Mouse (Mus musculus) granulocyte monocyte progenitor cell, adult 5-6 weeks (primary cell): Measurements from ENCODE around the gene Ost4. TPM values are rescaled to one million over a fixed set of nuclear protein-coding genes. Genes with fewer than 3 reads are reported as not detected.
A peak's percentile ranks its signal among the peaks of the same experiment; 100 is the strongest.
"Not testable (repeated sequence)": the region's sequence is repeated elsewhere in the genome, so short reads cannot be mapped to it uniquely, and the experiment has no call there.

Experiments
- ATAC-seq: replicated peaks from 2 replicates; pipeline ENCODE4 v1.8.0; 2016; ENCODE audit warnings: mild to moderate bottlenecking, moderate TSS enrichment, inconsistent platforms; ENCODE audit not compliant: poor library complexity, severe bottlenecking
- total RNA-seq, 2 experiments: library from RNA; stranded (forward) in 1 of 2; stranded (reverse) in 1 of 2; fragments of 200-712, 200-1000 nt in 1 of 2; fragments of >200 nt in 1 of 2; fragmentation: Nextera tagmentation in 1 of 2; gene quantifications; 2 replicates each; pipeline ENCODE4 v1.2.3; 2014 to 2017

The Ost4 gene
- total RNA-seq, 2 experiments from 2014 or later, result 325 to 454 TPM

GRCm38 (mm10) chr5:30909300-30909659 is 1.7 kb upstream of the Ost4 start:
- no peak for ATAC-seq

- ATAC-seq, result no peak
Measured at GRCm38 (mm10) chr5:30908426-30909299, 1.1 kb upstream of the Ost4 start.

GRCm38 (mm10) chr5:30901860-30902259 is 5.7 kb downstream of the Ost4 start:
- ATAC-seq, result no peak

GRCm38 (mm10) chr5:30890375-30890774 is 17.2 kb downstream of the Ost4 start:
- no peak for ATAC-seq

GRCm38 (mm10) chr5:30889088-30889754 is 18.4 kb downstream of the Ost4 start:
- peak; percentile 4 for ATAC-seq

GRCm38 (mm10) chr5:30888337-30889087 is 19.1 kb downstream of the Ost4 start, which contains the start of gene Agbl5:
Gene Agbl5, plus strand, starts transcription at chr5:30888694.
- peak; percentile 60 for ATAC-seq

- peak; percentile 65 for ATAC-seq
Measured at GRCm38 (mm10) chr5:30887858-30888336, 19.7 kb downstream of the Ost4 start.

GRCm38 (mm10) chr5:30887331-30887761 is 20.2 kb downstream of the Ost4 start:
- ATAC-seq, result peak; percentile 68

GRCm38 (mm10) chr5:30886731-30887130 is 20.9 kb downstream of the Ost4 start:
- ATAC-seq, result no peak

- ATAC-seq, result no peak
Measured at GRCm38 (mm10) chr5:30886209-30886608, 21.4 kb downstream of the Ost4 start.

GRCm38 (mm10) chr5:30881839-30882238 is 25.7 kb downstream of the Ost4 start:
- ATAC-seq, result not testable (repeated sequence)

GRCm38 (mm10) chr5:30879347-30879943 is 28.1 kb downstream of the Ost4 start:
- no peak for ATAC-seq

- no peak for ATAC-seq
Measured at GRCm38 (mm10) chr5:30878616-30879015, 29.0 kb downstream of the Ost4 start.

GRCm38 (mm10) chr5:30874365-30874764 is 33.2 kb downstream of the Ost4 start:
- no peak for ATAC-seq

- no peak for ATAC-seq
Measured at GRCm38 (mm10) chr5:30872574-30872973, 35.0 kb downstream of the Ost4 start.

GRCm38 (mm10) chr5:30870131-30870406 is 37.5 kb downstream of the Ost4 start:
- no peak for ATAC-seq

- peak; percentile 94 for ATAC-seq
Measured at GRCm38 (mm10) chr5:30869405-30870130, 38.0 kb downstream of the Ost4 start.

- no peak for ATAC-seq
Measured at GRCm38 (mm10) chr5:30868981-30869380, 38.6 kb downstream of the Ost4 start.

- ATAC-seq, result no peak
Measured at GRCm38 (mm10) chr5:30867712-30868111, 39.9 kb downstream of the Ost4 start, which contains the start of gene Tmem214. Gene Tmem214, plus strand, starts transcription at chr5:30868012.

GRCm38 (mm10) chr5:30866871-30867270 is 40.7 kb downstream of the Ost4 start:
- peak; percentile 67 for ATAC-seq
